Mouse (Mus musculus) urinary bladder, postnatal 36 days (tissue): ENCODE measurements around the gene Ero1lb.

Source experiments
- DNase-seq, 2 experiments: peaks; one replicate each; pipeline ENCODE4 v3.0.0; 2022; ENCODE audit warnings: low spot score in 2 of 2, mixed read lengths in 1 of 2

The Ero1lb gene

DNA sequence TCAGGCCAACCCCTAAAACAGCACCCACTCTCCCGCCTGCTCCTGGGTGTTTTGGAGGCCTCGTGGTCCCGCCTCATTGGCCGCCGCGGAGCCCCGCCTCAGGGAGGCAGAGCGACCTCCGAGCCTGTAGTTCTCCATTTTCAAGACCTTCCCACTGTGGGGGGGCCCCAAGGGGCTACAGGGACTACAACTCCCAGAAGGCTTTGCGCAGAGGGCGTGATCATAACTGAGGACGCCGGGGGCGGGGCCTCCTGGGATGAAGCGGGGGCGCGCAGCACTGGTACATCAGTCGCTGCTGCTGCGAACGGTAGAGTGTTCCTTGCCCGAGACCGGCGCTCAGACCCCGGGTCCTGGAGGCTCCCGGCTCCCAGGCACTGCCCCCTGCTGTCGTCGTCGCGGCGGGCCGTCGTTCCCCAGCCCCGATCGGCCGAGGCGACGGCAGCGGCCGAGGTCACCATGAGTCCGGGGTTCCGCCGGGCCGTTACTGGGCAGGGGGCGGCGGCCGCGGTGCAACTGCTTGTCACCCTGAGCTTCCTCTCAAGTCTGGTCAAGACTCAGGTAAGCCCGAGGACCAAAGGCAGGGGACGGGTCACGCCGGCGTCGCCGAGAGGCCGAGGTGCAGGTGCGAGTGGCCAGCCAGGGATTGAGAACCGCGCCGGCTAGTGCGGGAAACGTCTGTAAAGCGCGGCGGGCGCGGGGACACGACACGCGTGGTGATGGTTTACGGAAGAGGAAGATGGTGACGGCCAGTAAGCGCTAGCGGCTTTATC, at the start of gene Ero1lb:
Gene Ero1lb (plus strand): TSS at position 254 of the 770 bp plus-strand sequence.
- DNase-seq: peak; percentile 98

DNA sequence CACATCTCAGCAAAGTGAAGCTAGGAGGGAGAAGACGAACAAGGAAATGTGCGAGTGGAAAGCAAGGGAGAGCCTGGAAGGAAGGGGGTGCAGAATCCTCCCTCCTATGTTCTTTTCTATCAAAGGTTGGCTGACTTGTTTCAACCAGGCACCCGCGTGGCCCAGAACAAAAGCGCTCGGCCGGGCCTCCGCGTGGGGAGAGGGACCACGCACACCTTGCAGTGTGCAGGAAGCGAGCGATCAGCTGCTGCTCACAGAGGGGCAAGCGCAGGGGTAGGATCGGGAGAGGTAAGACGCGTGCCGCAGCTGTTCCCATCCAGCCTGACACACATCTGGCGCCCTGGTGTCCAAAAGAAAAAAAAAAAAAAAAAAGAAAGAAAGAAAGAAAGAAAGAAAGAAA, 46.3 kb upstream of the Ero1lb start:
- DNase-seq: no peak

DNA sequence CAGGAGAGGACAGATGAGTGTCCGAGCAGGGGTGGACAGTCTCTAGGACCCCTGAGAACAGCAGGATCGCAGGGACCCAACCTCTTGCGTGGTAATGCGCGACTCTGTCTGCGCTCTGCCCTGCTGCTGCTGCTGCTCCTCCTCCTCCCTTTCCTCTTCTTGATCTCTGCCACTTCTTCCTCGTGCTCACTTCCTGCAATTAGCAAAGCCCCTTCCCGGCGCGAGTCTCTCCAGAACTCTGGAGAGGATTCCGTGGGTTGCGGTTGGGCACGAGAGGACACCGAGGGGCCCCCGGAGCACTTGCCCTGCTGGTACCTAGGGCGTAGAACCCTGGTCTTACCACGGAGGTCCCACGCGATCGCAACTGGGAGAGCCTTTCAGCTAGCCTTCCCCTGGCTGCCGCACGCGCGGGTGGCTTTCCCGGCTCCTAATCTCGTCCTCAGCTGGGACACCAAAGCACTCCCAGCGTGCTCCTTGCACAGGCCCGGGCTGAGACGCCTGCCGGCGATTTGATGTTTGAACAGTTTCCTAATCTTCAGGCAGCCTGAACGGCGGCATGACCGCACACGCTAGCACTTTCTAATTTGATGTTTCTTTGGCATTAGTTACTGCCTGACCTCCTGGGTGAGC, 45.6 kb upstream of the Ero1lb start, which contains the start of gene Edaradd:
Gene Edaradd (minus strand): TSS at position 484 of the 630 bp plus-strand sequence.
- peak; percentile 58 to 73 for DNase-seq

DNA sequence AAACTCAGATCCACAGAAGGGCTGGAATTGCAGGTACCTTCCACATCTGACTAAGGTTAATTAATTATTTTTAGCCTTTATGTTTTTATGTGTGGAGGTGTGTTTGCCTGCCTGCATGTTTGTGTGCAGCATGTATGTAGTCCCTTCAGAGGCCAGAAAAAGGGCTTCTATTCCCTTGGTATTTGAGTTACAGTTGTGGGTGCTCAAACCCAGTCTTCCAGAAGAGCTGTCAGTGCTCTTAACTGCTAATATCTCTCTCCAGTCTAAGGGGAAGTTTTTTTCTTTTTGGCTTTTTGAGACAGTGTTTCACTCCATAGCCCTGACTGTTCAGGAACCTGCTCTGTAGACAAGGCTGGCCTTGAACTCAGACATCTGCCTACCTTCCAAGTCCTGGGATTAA, 43.3 kb upstream of the Ero1lb start:
- no peak for DNase-seq

DNA sequence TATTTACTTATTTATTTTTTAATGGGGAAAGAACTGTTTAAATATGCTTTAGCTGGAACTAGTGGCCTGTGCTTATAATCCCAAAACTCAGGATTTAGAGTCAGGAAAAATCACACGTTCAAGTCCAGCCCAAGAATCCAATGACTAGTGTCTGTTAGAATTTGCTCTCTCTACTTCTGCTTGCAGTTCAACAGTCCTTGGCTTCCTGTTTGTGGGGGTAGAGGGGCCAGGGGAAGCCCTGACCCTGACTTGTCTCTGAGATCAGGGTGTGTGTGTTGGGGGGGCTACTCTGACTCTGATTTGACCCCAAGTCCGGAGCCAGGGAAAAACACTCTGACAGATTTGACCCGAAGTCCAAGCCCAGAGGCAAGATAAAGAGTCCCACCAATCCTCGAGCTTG, 40.0 kb upstream of the Ero1lb start:
- no peak for DNase-seq

DNA sequence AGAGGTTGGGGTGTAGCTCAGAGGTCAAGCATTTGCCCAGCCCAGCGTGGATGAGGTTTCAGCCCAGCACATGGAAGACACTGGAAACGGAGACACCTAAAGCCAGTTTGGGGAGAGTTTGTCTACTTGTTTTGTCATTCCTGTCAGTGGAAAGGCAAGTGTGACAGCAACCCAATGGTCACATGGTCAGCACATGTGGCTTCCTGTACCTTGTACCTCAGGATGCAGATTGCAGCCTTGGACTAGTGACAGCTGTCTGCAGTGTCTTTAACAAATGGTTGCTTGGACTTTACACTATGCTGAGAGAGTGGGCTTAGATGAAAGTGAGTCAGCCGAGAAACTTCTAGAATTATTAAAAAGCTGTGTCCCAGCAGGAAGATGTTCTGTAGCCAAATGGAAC, 31.0 kb upstream of the Ero1lb start:
- DNase-seq: no peak

DNA sequence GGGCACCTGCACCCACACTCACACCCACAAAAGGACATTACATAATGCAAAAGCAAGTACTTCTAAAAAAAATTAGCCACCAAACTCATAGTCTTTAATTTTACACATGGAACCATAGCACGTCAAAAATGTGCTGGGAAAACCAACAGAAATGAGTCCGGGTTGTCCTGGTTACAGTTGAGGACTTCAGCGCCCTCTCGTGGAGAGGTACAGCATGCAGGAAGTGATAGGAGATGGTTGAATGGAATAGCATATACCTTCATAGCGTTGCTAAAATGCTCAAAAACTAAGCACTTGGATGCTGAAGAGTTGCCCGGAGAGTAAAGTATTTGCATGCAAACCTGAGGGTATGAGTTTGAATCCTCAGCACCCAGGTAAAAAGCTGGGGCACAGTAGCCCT, 27.7 kb upstream of the Ero1lb start:
- peak; percentile 29 to 38 for DNase-seq

DNA sequence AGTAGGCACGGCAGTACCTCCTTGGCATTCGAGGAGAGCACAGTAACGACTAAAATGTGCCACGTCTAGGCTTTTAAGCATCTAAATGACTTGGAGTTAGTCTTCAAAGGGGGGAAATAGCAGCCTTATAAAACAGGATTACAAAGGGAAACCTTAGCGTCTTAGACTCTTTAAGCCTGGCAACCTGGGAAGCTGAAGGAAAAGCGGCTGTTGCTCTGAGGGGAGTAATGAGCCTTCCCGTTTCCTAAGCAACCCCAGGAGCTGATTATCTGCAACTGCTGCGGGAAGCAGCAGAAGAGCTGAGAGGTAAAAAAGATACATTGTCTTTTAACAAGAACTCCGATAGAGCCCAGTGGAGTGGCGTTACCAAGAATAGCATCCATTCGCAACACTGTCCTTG, 26.0 kb upstream of the Ero1lb start:
- DNase-seq: no peak

DNA sequence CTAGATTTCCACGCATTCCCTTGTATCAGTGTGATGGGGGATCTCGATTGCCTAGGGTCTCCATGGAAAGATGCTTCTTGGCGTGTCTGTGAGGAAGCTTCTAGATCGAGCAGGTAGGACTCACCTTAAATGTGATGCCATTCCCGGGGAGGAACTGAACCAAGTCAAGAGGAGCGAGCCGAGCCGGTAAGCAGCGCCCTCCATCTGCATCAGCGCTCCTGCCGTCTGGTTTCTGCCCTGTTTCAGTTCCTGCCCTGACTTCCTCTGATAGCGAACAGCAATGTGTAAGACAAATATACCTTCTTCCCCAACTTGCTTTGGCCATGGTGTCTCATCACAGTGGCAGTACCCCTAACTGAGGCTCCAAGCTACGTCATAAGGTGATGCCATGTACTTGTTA, 25.6 kb upstream of the Ero1lb start:
- DNase-seq: no peak

DNA sequence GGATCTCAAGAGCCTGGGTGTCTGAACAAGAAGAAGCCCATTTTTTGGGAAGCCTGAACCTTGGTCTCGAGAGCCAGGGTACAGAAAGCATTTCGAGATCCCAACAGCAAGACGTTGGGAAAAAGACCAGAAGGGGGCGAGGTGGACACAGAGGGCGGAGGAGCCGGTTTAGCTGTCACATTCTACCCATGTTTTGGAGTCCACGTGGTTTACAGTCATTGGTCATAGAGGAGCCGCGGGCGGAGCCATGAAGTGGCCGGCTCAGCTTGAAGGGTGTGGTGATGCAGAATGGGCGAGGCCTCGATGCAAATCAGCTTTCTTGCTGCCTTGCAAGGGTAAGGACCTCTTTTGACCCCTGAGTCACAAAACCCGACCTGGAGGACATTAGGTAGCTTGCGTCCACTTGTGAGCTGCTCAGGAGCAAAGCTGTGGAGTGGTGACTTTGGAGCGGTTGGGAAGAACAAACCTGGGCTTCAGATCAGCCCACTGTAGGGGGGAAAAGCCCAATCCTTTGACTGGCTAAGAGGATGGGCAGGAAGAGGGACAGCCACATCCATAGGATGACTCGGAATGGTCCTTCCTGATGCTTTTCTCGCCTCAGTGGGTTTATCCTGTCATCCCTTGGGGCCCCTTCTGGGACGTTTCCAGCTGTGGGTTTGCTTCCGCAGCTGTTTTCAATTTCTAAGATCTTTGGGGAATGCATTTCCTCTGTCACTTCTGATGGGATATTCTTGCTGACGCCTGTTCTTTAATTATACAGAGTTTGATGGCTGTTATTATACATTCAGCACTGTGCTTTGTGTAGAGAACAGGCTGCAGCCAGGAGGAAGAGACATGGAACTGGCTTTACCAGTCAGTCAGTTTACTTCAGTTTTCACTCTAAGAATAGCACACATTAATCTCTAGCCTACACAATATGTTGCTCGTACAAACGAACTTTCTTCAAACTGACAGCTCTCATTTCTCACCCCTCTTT, 23.4 kb upstream of the Ero1lb start:
- DNase-seq: peak; percentile 58 to 74

DNA sequence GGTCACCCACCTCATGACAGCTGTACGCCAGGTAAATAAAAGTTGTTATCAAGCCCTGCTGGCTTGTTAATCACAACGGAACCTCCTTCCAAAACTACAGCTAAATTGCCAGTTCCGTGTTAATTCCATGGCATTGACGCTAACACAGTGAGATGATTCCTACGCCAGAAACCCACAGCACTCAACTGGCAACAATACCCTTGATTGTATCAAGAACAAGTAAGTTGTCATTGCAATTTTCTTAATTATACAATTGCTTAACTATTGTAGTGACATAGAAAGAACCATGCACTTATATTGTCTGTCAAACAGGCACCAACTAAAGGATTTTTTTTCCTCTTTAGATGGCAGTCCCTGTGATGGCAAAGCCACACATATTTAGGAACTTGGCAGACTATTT, 22.4 kb upstream of the Ero1lb start:
- DNase-seq: no peak

DNA sequence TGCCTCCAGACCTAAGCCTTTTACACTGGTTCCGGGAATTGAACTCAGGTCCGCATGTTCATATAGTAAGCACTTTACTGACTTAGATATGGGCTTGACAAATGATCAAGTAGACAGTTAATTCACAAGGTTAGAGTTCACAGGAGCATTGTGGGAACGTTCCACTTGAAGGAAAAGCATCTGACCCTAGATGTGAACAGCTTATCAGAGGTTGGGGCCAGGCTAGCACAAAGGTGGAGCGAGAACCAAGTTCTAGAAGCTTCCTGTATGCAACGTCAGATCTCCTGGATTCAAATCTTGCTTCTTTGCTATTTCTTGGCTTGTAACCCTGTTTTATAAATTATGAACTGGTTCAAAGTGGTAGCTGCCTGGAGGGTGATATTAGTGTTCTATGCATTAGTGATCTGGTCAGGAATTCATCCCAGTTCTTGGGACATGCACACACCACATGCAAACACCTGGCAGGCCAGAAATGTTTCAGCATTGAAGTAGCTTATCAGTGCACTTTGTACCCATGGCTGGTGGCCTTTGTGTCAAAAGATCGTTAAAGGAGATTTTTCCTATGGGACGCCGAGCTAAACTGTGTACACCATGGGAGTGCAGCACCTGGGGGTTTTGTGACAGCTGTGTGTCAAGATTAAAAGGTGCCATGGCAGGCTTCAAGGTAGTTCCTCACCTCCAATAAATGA, 21.6 kb upstream of the Ero1lb start:
- no peak for DNase-seq

DNA sequence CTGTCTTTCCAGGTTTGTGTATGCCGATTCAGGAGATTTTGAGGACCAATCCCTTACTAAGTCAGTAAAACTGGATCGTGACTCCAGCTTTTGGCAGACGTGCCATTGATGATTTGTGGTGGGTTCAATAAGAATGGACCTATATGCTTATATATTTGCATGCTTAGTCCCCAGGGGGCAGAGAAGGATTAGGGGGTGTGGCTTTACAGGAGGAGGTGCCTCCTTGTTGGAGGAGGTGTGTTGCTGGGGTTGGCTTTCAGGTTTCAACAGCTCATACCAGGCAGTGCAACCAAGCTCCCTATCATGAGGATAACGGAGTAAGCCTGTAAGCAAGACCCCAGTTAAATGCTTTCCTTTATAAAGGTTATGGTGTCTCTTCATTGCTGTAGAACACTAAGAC, 11.5 kb upstream of the Ero1lb start:
- DNase-seq: no peak

DNA sequence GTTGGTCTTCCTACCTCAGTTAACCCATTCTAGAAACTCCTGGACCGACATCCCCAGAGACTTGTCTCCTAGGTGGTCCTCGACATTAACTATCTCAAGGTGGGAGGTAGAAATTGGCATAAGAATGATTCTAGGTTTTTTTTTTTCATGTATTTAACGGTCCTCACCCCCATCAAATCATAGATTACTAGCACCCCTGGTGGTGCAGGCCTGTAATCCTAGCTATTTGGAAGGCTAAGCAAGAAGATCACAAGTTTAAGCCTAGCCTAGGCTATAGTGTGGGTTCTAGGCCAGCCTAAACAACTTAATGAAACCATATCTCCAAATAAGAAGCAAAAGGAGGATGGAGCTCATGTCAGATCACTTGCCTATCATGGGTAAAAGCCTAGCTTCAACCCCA, 6.6 kb upstream of the Ero1lb start:
- DNase-seq: no peak

DNA sequence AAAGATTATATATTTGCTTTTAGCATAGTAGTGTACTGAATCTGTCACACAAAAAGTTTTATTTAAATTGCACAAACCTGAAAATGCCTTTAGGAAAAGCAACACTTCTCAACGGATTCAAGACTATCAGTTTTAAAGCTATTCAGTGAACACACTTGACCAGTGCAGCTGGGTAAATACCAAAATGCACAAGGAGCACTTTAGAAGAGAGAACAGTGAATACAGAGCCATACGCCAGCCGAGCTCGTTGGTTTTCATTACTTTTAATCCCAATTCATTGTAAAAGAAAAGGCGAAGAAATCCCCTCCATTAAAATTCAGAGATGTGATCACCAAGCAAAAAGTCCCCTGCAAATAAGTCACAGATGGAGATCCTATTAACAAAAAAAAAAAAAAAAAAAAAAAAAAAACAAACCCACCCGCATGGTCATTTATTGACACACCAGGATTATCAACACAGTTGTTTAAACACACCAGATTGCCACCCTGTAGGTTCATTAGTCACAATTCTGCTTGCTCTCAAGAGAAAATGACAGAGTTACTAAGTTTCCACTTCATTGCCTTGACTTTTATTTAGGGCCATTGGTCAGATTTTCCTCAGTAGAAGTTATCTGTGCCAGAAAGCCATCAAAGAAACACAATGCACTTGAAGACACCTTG, 6.1 kb upstream of the Ero1lb start:
- no peak for DNase-seq

DNA sequence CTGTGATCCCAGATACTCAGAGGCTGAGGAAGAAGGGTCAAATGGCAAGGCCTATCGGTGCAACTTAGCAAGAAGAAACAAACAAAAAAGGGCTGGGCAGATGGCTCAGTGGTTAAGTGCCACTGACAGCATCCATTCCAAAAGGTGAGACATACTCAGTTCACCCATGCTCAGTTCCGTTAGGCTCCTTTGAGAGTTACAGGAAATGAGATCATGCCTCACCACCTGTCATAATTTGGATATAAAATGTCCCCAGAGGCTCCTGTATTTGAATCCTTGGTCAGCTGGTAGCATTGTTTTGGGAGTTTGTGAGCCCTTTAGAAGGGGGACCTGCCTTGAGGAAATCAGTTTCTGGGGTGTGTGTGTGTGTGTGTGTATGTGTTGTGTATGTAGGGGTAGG, 3.9 kb upstream of the Ero1lb start:
- DNase-seq: no peak

DNA sequence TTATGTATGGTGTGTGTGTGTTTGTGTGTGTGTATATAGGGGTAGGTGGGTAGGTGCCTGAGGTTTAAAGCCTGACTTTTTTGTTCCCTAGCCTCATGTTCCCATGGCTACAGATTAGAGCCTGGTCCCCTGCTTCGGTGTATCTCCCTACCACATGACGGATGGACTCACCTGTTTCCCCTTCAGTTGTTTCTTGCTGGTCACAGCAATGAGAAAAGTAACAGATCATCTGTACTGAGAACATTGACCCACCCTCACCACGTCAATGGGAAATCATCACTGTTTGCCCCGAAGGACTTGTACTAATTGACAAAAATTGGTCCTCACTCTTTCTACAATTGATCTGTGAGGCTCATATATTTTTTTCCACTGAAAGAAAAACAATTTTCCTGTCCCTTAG, 3.4 kb upstream of the Ero1lb start:
- no peak for DNase-seq

DNA sequence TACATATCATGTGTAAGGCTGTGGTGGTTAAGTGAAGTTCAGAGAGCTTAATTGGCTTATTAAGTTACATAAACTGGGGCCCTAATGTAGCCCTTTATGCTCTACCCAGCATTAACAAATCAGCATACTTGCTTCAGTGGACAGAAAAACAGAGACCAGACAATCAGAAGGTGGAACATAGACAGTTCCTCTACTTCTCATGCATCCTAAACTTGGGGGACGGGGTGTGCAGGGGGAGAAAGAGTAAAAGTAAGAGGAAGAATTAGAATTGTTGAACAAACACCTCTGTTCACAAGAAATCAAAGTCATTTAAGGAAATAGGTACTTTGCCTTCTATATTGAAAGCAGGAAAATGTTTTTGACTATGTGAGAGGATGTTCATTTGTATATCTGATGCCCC, 2.3 kb downstream of the Ero1lb start:
- DNase-seq: no peak

DNA sequence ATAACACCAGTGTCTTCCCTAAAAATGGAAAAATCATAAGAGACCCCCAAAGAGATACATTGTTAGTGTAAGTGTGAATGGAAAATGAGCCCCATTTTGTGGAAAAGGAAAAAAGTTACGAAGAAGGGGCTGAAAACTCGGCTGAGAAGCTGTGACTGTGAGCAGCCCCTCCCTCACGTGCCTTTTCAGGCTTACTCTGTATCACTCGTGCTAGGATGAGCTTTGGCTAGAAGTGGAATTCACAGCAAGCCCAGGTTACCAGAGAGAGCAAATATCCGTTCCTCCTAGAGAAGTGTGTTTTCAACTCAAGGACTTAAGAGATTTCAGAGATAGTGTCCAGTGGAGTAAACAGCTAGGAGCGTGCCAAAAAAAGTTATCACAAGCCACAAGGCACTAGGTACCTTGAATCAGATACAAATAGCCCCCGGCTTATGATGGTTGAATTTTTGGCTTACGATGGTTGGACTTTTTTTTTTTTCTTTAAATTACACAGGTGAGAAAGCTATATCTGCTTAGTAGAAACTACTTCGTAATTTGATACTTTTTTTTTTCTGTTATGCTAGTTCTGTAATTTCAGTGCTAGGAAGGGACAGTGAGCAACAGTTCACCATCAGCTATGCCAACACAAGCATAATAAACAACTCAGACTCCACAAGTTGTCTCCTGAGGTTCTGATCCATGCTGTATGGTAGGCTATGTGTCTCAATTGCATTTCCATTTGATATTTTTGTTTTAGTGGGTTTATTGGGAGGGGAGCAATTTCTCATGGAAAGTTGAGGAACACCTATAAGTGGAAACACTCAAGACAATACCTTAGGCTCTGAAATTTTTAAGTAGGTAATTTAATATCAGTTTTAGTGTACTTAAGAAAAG, 3.2 kb downstream of the Ero1lb start:
- DNase-seq: no peak

DNA sequence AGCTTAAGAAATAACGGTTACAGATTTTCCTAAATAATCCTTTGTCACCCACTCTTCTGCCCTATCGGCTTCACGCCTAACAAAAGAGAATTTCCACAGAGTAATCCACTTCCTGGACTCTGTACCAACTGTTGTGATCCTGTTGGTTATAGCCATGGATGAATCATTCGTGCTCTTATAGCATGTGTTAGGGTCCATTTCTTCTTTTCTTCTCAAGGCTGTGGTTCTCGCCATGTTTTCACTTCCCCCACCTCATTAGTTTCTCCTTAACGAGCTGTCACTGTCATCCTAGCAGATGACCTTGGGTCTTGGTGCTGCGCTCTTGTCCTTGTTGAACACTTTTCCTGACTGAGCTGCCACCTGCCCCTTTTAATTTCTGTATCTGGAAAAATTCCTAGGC, 4.1 kb downstream of the Ero1lb start:
- DNase-seq: no peak
